Mouse (Mus musculus): ENCODE results near the gene Frem1. TPM values are rescaled to one million over a fixed set of nuclear protein-coding genes. Genes with fewer than 3 reads are reported as not detected.

Gene Frem1
- polyA plus RNA-seq, 1 experiment from 2014 or later = not detected

GRCm38 (mm10) chr4:82930079-82930478 is 122.1 kb downstream of the Frem1 start:
- no peaks in the 10 kb centered on the region for H3K79me2 ChIP-seq (ENCODE audit: inconsistent target)
- no peak overlapping the region for H3K4me3 ChIP-seq (ENCODE audit: inconsistent target)
- H3K27ac ChIP-seq = no peak overlapping the region
- WGBS (ENCODE audit: missing documents) = 90% methylated on average over 5 of the region's 5 CpGs
- H3K36me3 ChIP-seq (ENCODE audit: inconsistent target) = no peaks in the 10 kb centered on the region

GRCm38 (mm10) chr4:82921962-82922361 is 130.2 kb downstream of the Frem1 start:
- H3K27ac ChIP-seq = no peak overlapping the region
- WGBS (ENCODE audit: missing documents) = 2% methylated on average over 4 of the region's 4 CpGs
- no peaks in the 10 kb centered on the region for H3K36me3 ChIP-seq (ENCODE audit: inconsistent target)
- no peak overlapping the region for H3K4me3 ChIP-seq (ENCODE audit: inconsistent target)
- no peaks in the 10 kb centered on the region for H3K79me2 ChIP-seq (ENCODE audit: inconsistent target)

- 32% methylated on average over 2 of the region's 2 CpGs for WGBS (ENCODE audit: missing documents)
Measured at GRCm38 (mm10) chr4:82918625-82919024, 133.5 kb downstream of the Frem1 start.

GRCm38 (mm10) chr4:82916678-82917050 is 135.5 kb downstream of the Frem1 start:
- H3K27ac ChIP-seq = no peak overlapping the region
- 88% methylated on average over 5 of the region's 5 CpGs for WGBS (ENCODE audit: missing documents)
- no peaks in the 10 kb centered on the region for H3K36me3 ChIP-seq (ENCODE audit: inconsistent target)
- no peaks in the 10 kb centered on the region for H3K79me2 ChIP-seq (ENCODE audit: inconsistent target)
- no peak overlapping the region for H3K4me3 ChIP-seq (ENCODE audit: inconsistent target)

More at GRCm38 (mm10) chr4:82918625-82919024, 133.5 kb downstream of the Frem1 start:
- Histone ChIP-seq H3K36me3 (ENCODE audit: inconsistent target) (no peaks in the 10 kb centered on the region), H3K79me2 (ENCODE audit: inconsistent target) (no peaks in the 10 kb centered on the region), H3K27ac (no peak overlapping the region), H3K4me3 (ENCODE audit: inconsistent target) (no peak overlapping the region)

GRCm38 (mm10) chr4:82916003-82916677 is 136.0 kb downstream of the Frem1 start:
- H3K4me3 ChIP-seq (ENCODE audit: inconsistent target) = no peak overlapping the region
- no peaks in the 10 kb centered on the region for H3K79me2 ChIP-seq (ENCODE audit: inconsistent target)
- H3K27ac ChIP-seq = no peak overlapping the region
- 77% methylated on average over 14 of the region's 14 CpGs for WGBS (ENCODE audit: missing documents)
- no peaks in the 10 kb centered on the region for H3K36me3 ChIP-seq (ENCODE audit: inconsistent target)

GRCm38 (mm10) chr4:82915576-82915975 is 136.6 kb downstream of the Frem1 start:
- H3K36me3 ChIP-seq (ENCODE audit: inconsistent target) = no peaks in the 10 kb centered on the region
- no peaks in the 10 kb centered on the region for H3K79me2 ChIP-seq (ENCODE audit: inconsistent target)
- H3K27ac ChIP-seq = no peak overlapping the region
- no peak overlapping the region for H3K4me3 ChIP-seq (ENCODE audit: inconsistent target)
- 90% methylated on average over 7 of the region's 7 CpGs for WGBS (ENCODE audit: missing documents)

GRCm38 (mm10) chr4:82914601-82915143 is 137.5 kb downstream of the Frem1 start:
- no peaks in the 10 kb centered on the region for H3K79me2 ChIP-seq (ENCODE audit: inconsistent target)
- H3K27ac ChIP-seq = no peak overlapping the region
- H3K4me3 ChIP-seq (ENCODE audit: inconsistent target) = no peak overlapping the region
- H3K36me3 ChIP-seq (ENCODE audit: inconsistent target) = no peaks in the 10 kb centered on the region
- 93% methylated on average over 11 of the region's 11 CpGs for WGBS (ENCODE audit: missing documents)

DNA sequence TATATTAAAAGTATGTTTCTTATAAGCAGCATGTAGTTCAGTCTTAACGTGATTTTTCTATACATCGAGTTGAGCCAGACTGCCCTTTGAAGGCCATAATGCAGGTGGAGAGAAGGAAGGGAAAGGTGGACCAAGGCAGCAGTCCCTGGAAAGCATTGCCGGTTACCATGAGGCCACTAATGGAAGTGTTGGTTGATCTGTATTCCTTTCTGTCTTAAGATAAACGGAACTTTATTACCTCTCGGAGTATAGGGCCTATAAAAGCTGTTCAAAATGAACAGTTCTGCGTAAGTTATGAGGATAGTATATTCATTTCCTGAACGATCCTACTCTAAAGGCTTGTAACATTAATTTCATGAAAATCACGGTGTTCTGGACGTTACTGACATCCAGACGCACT is 156.9 kb downstream of the Frem1 start:
- no peak overlapping the region for H3K4me3 ChIP-seq (ENCODE audit: inconsistent target)
- H3K79me2 ChIP-seq (ENCODE audit: inconsistent target) = no peaks in the 10 kb centered on the region
- no peak overlapping the region for H3K27ac ChIP-seq
- H3K36me3 ChIP-seq (ENCODE audit: inconsistent target) = no peaks in the 10 kb centered on the region
- WGBS (ENCODE audit: missing documents) = 91% methylated on average over 10 of the region's 10 CpGs

- Histone ChIP-seq H3K36me3 (ENCODE audit: inconsistent target) (no peaks in the 10 kb centered on the region), H3K4me3 (ENCODE audit: inconsistent target) (no peak overlapping the region), H3K79me2 (ENCODE audit: inconsistent target) (no peaks in the 10 kb centered on the region), H3K27ac (no peak overlapping the region)
- WGBS (ENCODE audit: missing documents) = 67% methylated on average over 5 of the region's 5 CpGs
Measured at GRCm38 (mm10) chr4:82892247-82892646, 159.9 kb downstream of the Frem1 start.

DNA sequence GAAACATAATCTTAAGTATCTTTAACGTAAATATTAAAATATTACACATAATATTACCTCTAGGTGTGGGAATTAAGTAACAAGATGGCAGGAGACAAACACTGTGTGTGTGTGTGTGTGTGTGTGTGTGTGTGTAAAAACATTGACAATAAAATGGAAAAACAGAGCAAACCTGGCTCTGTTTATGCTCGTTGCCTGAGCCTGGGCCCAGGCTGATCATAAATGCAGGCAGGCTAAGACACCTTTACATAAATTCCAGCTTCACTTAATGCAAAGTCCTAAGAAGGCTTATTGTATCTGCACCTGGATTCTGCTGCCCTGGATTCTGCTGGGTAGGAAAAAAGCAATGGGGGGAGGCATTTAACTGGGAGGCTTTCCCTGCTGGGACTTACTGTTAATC is 160.6 kb downstream of the Frem1 start:
- H3K79me2 ChIP-seq (ENCODE audit: inconsistent target) = no peaks in the 10 kb centered on the region
- H3K36me3 ChIP-seq (ENCODE audit: inconsistent target) = no peaks in the 10 kb centered on the region
- H3K4me3 ChIP-seq (ENCODE audit: inconsistent target) = no peak overlapping the region
- 96% methylated on average over 2 of the region's 2 CpGs for WGBS (ENCODE audit: missing documents)
- no peak overlapping the region for H3K27ac ChIP-seq

DNA sequence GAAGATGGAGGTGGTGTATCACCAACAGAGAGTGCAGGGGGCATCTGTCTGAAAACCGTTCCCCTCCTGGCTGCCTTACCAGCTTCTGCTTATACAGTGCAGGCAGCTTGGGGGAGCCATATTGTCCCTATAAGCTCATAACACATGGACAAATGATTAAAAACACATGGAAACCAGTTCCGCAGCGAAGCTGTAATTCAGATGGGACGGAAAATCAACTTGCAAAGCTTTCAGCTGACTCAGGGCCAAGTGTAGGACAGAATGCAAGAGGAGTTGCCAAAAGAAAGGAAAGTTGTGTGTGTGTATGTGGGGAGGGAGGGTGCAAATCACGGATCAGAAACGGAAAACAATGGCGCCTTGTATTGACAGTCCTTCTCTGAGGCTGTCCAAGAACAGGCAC is 161.1 kb downstream of the Frem1 start:
- Histone ChIP-seq H3K79me2 (ENCODE audit: inconsistent target) (no peaks in the 10 kb centered on the region), H3K4me3 (ENCODE audit: inconsistent target) (no peak overlapping the region), H3K36me3 (ENCODE audit: inconsistent target) (no peaks in the 10 kb centered on the region), H3K27ac (no peak overlapping the region)
- WGBS (ENCODE audit: missing documents) = 94% methylated on average over 7 of the region's 7 CpGs

DNA sequence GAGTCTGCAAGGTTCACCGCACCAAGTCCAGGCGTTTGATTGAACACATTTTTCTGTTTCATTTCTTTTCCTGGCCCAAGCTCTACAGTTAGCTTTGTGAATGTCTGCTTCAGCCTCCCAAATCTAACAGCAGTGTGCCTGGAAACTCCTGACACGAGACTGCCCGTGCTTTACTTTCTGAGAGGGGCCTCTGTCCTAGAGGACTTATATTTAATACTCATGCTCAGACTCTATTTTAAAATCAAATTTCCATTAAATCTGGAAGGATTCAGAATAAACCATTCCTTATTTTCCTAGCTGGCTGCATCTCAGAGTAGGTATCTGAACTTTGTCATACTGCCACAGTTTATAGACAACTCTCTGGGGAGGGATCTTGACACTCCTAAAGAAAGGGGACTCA is 161.6 kb downstream of the Frem1 start:
- 90% methylated on average over 4 of the region's 4 CpGs for WGBS (ENCODE audit: missing documents)
- Histone ChIP-seq H3K27ac (no peak overlapping the region), H3K4me3 (ENCODE audit: inconsistent target) (no peak overlapping the region), H3K79me2 (ENCODE audit: inconsistent target) (no peaks in the 10 kb centered on the region), H3K36me3 (ENCODE audit: inconsistent target) (no peaks in the 10 kb centered on the region)

- Histone ChIP-seq H3K36me3 (ENCODE audit: inconsistent target) (no peaks in the 10 kb centered on the region), H3K79me2 (ENCODE audit: inconsistent target) (no peaks in the 10 kb centered on the region), H3K27ac (no peak overlapping the region), H3K4me3 (ENCODE audit: inconsistent target) (no peak overlapping the region)
- WGBS (ENCODE audit: missing documents) = 83% methylated on average over 2 of the region's 2 CpGs
Measured at GRCm38 (mm10) chr4:82886148-82886547, 166.0 kb downstream of the Frem1 start.

DNA sequence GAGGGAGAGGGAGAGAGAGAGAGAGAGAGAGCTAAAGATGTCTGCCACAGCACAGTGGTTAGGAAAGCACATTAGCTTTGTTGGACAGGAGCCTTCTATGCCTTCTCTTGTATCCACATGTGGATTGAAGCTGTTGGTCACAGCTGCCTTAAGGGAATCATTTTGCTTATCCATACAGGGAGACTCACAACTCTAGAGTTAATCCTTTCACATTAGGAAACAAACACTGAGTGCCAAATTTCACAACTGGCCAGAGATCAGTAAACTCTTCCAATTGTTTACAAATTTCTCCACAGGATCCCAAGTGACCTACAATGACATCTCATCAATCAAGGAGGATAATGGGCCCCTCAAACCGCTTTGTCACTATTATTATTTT is 166.6 kb downstream of the Frem1 start:
- Histone ChIP-seq H3K27ac (no peak overlapping the region), H3K4me3 (ENCODE audit: inconsistent target) (no peak overlapping the region), H3K79me2 (ENCODE audit: inconsistent target) (no peaks in the 10 kb centered on the region), H3K36me3 (ENCODE audit: inconsistent target) (no peaks in the 10 kb centered on the region)
- 100% methylated on average over 1 of the region's 1 CpGs for WGBS (ENCODE audit: missing documents)

DNA sequence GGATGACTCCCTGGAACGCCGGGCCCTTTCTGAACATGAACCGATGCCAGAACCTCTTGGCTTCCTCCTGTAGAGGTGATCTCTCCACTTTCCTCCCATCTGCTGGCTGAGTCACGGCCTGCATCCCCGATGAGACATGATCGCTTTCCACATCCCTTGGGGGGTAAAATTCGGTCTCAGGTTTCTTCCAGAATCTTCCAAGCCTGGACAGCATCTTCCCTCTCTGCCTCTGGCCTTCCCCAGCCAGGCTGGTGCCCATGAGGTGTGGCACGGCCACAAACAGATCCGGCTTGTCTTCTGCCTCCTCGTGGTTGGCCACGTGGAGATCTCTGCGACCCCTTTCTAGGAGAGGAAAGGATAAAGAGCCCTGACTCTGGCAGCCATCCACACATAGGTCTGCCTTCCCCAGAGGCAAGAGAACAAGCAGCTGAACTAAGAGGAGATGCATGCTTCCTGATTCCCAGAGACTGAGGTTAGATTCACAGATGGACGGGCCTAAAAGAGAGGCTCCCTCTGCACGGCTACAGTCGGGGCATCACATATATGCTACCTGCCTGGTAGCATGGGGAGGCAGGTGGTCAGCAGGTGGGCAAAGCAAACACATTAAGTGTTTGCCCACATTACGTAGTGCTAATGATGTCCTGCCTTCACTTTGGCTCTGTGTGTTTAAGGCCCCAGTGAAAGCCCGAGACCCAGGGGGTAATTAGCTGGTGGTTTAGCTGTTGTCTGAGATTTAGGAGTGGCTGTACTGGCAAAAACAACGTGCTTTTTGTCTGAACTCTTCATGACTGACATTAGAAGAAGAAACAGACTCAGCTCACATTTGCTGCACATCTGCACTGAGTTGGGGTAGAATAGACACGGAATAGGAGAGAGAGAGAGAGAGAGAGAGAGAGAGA is 167.3 kb downstream of the Frem1 start, which contains the start of gene Cer1:
Gene Cer1, minus strand, starts transcription at position 513 of the 899 bp plus-strand sequence.
- H3K79me2 ChIP-seq (ENCODE audit: inconsistent target) = no peaks in the 10 kb centered on the region
- no peak within 1 kb of the TSS for H3K27ac ChIP-seq
- H3K4me3 ChIP-seq (ENCODE audit: inconsistent target) = no peak within 1 kb of the TSS
- no peaks in the 10 kb centered on the region for H3K36me3 ChIP-seq (ENCODE audit: inconsistent target)
- 86% methylated on average over 19 of the region's 19 CpGs for WGBS (ENCODE audit: missing documents)

All from macrophage (primary cell).